10 mouse cellular contexts compared by ENCODE assay signal in the genomic region with DNA sequence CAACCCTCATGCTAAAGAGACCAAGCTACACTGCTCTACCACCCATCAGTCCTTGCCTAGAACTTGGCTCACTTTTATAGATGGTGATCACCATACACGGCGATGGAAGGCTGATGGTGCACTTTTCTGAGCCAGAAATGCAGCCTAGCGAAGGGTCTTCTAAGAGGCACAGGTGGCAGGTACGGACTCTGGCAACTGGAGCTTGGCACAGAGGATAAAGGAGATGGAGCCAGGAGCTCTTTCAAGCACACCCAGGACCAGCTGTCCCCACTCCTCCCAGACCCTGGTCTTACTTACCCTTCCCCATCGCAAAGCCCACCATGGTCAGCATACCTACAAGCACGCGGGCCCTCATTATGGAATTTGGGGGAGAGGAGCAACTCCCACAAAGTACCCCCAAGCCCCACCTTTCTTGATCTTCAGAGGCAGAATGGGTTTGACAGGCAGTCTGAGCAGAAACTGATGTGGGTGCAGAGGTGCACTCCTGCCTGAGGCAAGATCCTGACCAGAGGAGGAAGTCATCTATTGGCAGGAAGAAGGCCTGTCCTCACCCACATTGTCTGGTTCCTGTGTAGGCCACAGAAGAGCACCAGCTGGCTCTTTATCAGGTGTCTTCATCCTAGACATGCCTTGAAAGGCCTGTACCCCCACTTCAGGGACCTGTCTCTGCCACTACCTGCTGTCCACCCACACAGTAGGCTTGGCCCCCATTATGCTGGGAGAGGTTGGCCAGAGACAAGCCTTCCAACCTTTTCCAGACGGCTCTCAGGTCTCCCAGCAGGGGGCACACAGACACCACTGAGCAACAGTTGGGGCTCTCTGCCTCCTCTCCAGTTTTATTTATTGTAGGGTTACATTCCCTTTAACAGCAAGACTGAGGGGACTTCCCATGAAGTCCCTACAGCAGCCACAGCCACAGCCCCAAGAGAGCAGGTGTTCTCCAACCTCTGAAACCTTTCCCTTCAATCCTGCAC. TPM values are rescaled to one million over a fixed set of nuclear protein-coding genes. Genes with fewer than 3 reads are reported as not detected.
DNase-seq lines count a peak whose midpoint lies in the region; ATAC-seq lines count a peak whose summit lies in the region.
"Had no signal": no experiment of that assay in that cellular context is flagged by ENCODE, and none has a peak within 500 bp of the region (broad histone marks: within the 10 kb centered on the region; RNA-seq: fewer than 3 reads in every experiment).

Gene Ly6g5b, minus strand, starts transcription at position 383 of the 974 bp plus-strand sequence.

- H3K27ac ChIP-seq in midbrain, embryonic 14.5 days (replicated peaks; ENCODE audit: low read depth, low read length), result no peak within 1 kb of the TSS
- H3K27ac ChIP-seq in midbrain, embryonic 15.5 days, result no peak within 1 kb of the TSS
- 0 out of 2 replicates have a peak within 1 kb of the TSS, but pooled peaks have one; percentile 1 for H3K27ac ChIP-seq in liver, embryonic 15.5 days (replicated peaks)
- H3K27ac ChIP-seq: forebrain, embryonic 13.5 days had no signal

- DNase-seq in cerebellum, postnatal 10 days, result peak; percentile 68 to 70
- DNase-seq in cerebellum, adult 9-11 months, result no peak
- DNase-seq in midbrain, embryonic 14.5 days, result peak; percentile 21
- DNase-seq in thymus, postnatal 10 days (ENCODE audit: low spot score in 2 of 2), result peak; percentile 32 to 61
- no peak for DNase-seq in left cerebral cortex, adult 18-20 months (ENCODE audit: low spot score in 2 of 2)

- H3K4me2 ChIP-seq in midbrain, embryonic 14.5 days (ENCODE audit: low read length), result no peak within 1 kb of the TSS
- H3K4me2 ChIP-seq in midbrain, embryonic 15.5 days, result no peak within 1 kb of the TSS
- no peak within 1 kb of the TSS for H3K4me2 ChIP-seq in liver, embryonic 15.5 days
- H3K4me2 ChIP-seq: forebrain, embryonic 13.5 days had no signal

- no peak for ATAC-seq in midbrain, embryonic 14.5 days (ENCODE audit: low FRiP score, low TSS enrichment)
- no peak for ATAC-seq in midbrain, embryonic 15.5 days (replicated peaks)
- ATAC-seq in liver, embryonic 15.5 days (ENCODE audit: insufficient read depth), result no peak
- ATAC-seq in frontal cortex, adult (ENCODE audit: low TSS enrichment), result no peak
- ATAC-seq: forebrain, embryonic 13.5 days had no signal

- H3K4me3 ChIP-seq in midbrain, embryonic 14.5 days (replicated peaks; ENCODE audit: low read depth, low read length), result no peak within 1 kb of the TSS
- no peak within 1 kb of the TSS for H3K4me3 ChIP-seq in midbrain, embryonic 15.5 days
- no peak within 1 kb of the TSS for H3K4me3 ChIP-seq in liver, embryonic 15.5 days (replicated peaks)
- H3K4me3 ChIP-seq: forebrain, embryonic 13.5 days had no signal

- WGBS in midbrain, embryonic 14.5 days, result 88% methylated on average over 8 of the region's 8 CpGs
- WGBS in midbrain, embryonic 15.5 days, result 88% methylated on average over 8 of the region's 8 CpGs
- 70% methylated on average over 8 of the region's 8 CpGs for WGBS in liver, embryonic 15.5 days (ENCODE audit: insufficient replicate concordance)

- peaks cover 58% of the 10 kb centered on the region for H3K36me3 ChIP-seq in midbrain, embryonic 14.5 days (ENCODE audit: control insufficient read depth, insufficient read depth, low read length)
- peaks cover 29% of the 10 kb centered on the region for H3K36me3 ChIP-seq in midbrain, embryonic 15.5 days (replicated peaks)
- peaks cover 59% of the 10 kb centered on the region for H3K36me3 ChIP-seq in liver, embryonic 15.5 days (replicated peaks)

- no peaks in the 10 kb centered on the region for H3K9me3 ChIP-seq in midbrain, embryonic 14.5 days (ENCODE audit: control insufficient read depth, low read length)
- H3K9me3 ChIP-seq in midbrain, embryonic 15.5 days, result no peaks in the 10 kb centered on the region
- no peaks in the 10 kb centered on the region for H3K9me3 ChIP-seq in liver, embryonic 15.5 days (replicated peaks)
- H3K9me3 ChIP-seq: forebrain, embryonic 13.5 days; G1E had no signal

- H3K4me1 ChIP-seq in midbrain, embryonic 14.5 days (ENCODE audit: control insufficient read depth, insufficient read depth, low read length), result peaks cover 3% of the 10 kb centered on the region
- peaks cover 8% of the 10 kb centered on the region for H3K4me1 ChIP-seq in midbrain, embryonic 15.5 days
- peaks cover 11% of the 10 kb centered on the region for H3K4me1 ChIP-seq in liver, embryonic 15.5 days (replicated peaks)

- no peaks in the 10 kb centered on the region for H3K27me3 ChIP-seq in midbrain, embryonic 14.5 days (ENCODE audit: control insufficient read depth, insufficient read depth, low read length)
- H3K27me3 ChIP-seq in midbrain, embryonic 15.5 days (replicated peaks), result no peaks in the 10 kb centered on the region
- H3K27me3 ChIP-seq in liver, embryonic 15.5 days, result 0 out of 2 replicates have a peak, but pooled peaks cover 4% of the 10 kb centered on the region
- H3K27me3 ChIP-seq: forebrain, embryonic 13.5 days had no signal

- H3K9ac ChIP-seq in midbrain, embryonic 14.5 days (replicated peaks; ENCODE audit: low read length), result no peak within 1 kb of the TSS
- H3K9ac ChIP-seq in midbrain, embryonic 15.5 days, result no peak within 1 kb of the TSS
- no peak within 1 kb of the TSS for H3K9ac ChIP-seq in liver, embryonic 15.5 days
- H3K9ac ChIP-seq: forebrain, embryonic 13.5 days had no signal

RNA-seq across cellular contexts. Expression of gene Ly6g5b, which starts in this region (rescaled TPM):
- 1.3 TPM in 2 replicates for polyA plus RNA-seq in midbrain, embryonic 14.5 days (2014; fragmentation: Nextera tagmentation; extraction: Ambion mirVana)
- 1.1 and 2.2 TPM in 2 replicates for polyA plus RNA-seq in midbrain, embryonic 15.5 days (2015; fragmentation: Nextera tagmentation; extraction: Ambion mirVana)
- 0.23 and 0.24 TPM in 2 replicates for polyA plus RNA-seq in liver, embryonic 15.5 days (2015; fragmentation: Nextera tagmentation; extraction: Ambion mirVana)
- under 1 TPM; 0.28 to 0.72 TPM for total RNA-seq in left cerebral cortex, adult 18-20 months (2021)

Comparison
In these comparisons a context has a peak if more than half of its experiments do, and no peak if none do; other contexts are left out.
1. DNase-seq: peak in cerebellum, postnatal 10 days (2 of 2), midbrain, embryonic 14.5 days (single experiment) and thymus, postnatal 10 days (2 of 2); none in cerebellum, adult 9-11 months (single experiment) and left cerebral cortex, adult 18-20 months (0 of 2).